Mouse (Mus musculus) forebrain, embryonic 16.5 days (tissue): ENCODE measurements around the gene Abhd15. TPM values are rescaled to one million over a fixed set of nuclear protein-coding genes. Genes with fewer than 3 reads are reported as not detected.

Source experiments
- ATAC-seq: fragments of 200-750 bp; cut with Nextera tagmentation; 2 replicates; pipeline ENCODE4 v1.8.0; 2017; ENCODE audit warnings: mild to moderate bottlenecking, moderate library complexity
- H3K27ac ChIP-seq: fragments of 300-500 bp; sonication (generic); 2 replicates; pipeline ENCODE4 v1.5.1; 2014; ENCODE audit warnings: low read length, control low read depth
- H3K27me3 ChIP-seq: fragments of 300-500 bp; sonication (generic); replicated peaks from 2 replicates; pipeline ENCODE4 v1.6.1; 2014; ENCODE audit warnings: low read length; ENCODE audit not compliant: control insufficient read depth, insufficient read depth
- H3K36me3 ChIP-seq: fragments of 300-500 bp; sonication (generic); 2 replicates; pipeline ENCODE4 v1.6.1; 2014; ENCODE audit not compliant: control insufficient read depth, insufficient read depth
- H3K4me1 ChIP-seq: fragments of 300-500 bp; sonication (generic); replicated peaks from 2 replicates; pipeline ENCODE4 v1.6.1; 2014; ENCODE audit warnings: low read length; ENCODE audit not compliant: control insufficient read depth, insufficient read depth
- H3K4me2 ChIP-seq: fragments of 300-500 bp; sonication (generic); 2 replicates; pipeline ENCODE4 v1.6.1; 2014; ENCODE audit warnings: mild to moderate bottlenecking, low read length, control low read depth
- H3K4me3 ChIP-seq: fragments of 300-500 bp; sonication (generic); replicated peaks from 2 replicates; pipeline ENCODE4 v1.5.1; 2014; ENCODE audit warnings: mild to moderate bottlenecking, low read length, control low read depth
- H3K9ac ChIP-seq: fragments of 300-500 bp; sonication (generic); replicated peaks from 2 replicates; pipeline ENCODE4 v1.6.1; 2014; ENCODE audit warnings: low read depth, low read length, control low read depth
- H3K9me3 ChIP-seq: fragments of 300-500 bp; sonication (generic); 2 replicates; pipeline ENCODE4 v1.6.1; 2016; ENCODE audit warnings: low read length; ENCODE audit not compliant: control insufficient read depth
- WGBS: fragments of 180-500 bp; shearing (Covaris S2); extraction: QIAGEN DNeasy Blood & Tissue Kit; methylation state at CpG from one replicate; pipeline ENCODE4 v1.1.7; 2014; 5-methylcytosine and 5-hydroxymethylcytosine counted together
- polyA plus RNA-seq: library from polyadenylated mRNA; unstranded; fragments of >200 nt; fragmentation: Nextera tagmentation; extraction: Ambion mirVana; gene quantifications from 2 replicates; pipeline ENCODE4 v1.2.1, GENCODE M21; 2015

The Abhd15 gene
- polyA plus RNA-seq, 1 experiment from 2014 or later: 1.8 TPM

- H3K4me1 ChIP-seq: peaks cover 33% of the 10 kb centered on the region
- no peak for ATAC-seq
These were observed 565 bp upstream of the Abhd15 start for GRCm38 (mm10) chr11:77514281-77514831.

GRCm38 (mm10) chr11:77515637-77516552 lies 974 bp downstream of the Abhd15 start, which contains the start of gene Trp53i13:
Trp53i13 (minus strand) TSS chr11:77515980.
- Histone ChIP-seq H3K27ac (no peak within 1 kb of the TSS), H3K4me3 (peak within 1 kb of the TSS; percentile 47), H3K27me3 (peaks cover 6% of the 10 kb centered on the region; the same call in 1 of the 2 replicates), H3K36me3 (no peaks in the 10 kb centered on the region), H3K4me2 (peak within 1 kb of the TSS; percentile 75), H3K4me1 (peaks cover 38% of the 10 kb centered on the region), H3K9ac (peak within 1 kb of the TSS; percentile 54), H3K9me3 (no peaks in the 10 kb centered on the region)
- 0 out of 2 replicates have a peak, but pooled peaks have one; percentile 9 for ATAC-seq
- 8% methylated on average over 39 of the region's 39 CpGs for WGBS

More at GRCm38 (mm10) chr11:77514281-77514831, 565 bp upstream of the Abhd15 start:
- H3K27me3 ChIP-seq: peaks cover 6% of the 10 kb centered on the region; the same call in 1 of the 2 replicates
- peak overlapping the region; percentile 54 for H3K9ac ChIP-seq
- WGBS: 10% methylated on average over 19 of the region's 19 CpGs
- no peaks in the 10 kb centered on the region for H3K36me3 ChIP-seq
- peak overlapping the region; percentile 75 for H3K4me2 ChIP-seq
- H3K27ac ChIP-seq: no peak overlapping the region
- H3K9me3 ChIP-seq: no peaks in the 10 kb centered on the region
- peak overlapping the region; percentile 47 for H3K4me3 ChIP-seq

- Histone ChIP-seq H3K27me3 (peaks cover 6% of the 10 kb centered on the region; the same call in 1 of the 2 replicates), H3K4me2 (no peak overlapping the region), H3K9ac (no peak overlapping the region), H3K36me3 (no peaks in the 10 kb centered on the region), H3K4me3 (no peak overlapping the region), H3K27ac (no peak overlapping the region), H3K9me3 (no peaks in the 10 kb centered on the region), H3K4me1 (peaks cover 38% of the 10 kb centered on the region)
- WGBS: 67% methylated on average over 5 of the region's 5 CpGs
- no peak for ATAC-seq
These were observed 1.9 kb downstream of the Abhd15 start for GRCm38 (mm10) chr11:77516553-77517425.

- Histone ChIP-seq H3K36me3 (no peaks in the 10 kb centered on the region), H3K27me3 (peaks cover 6% of the 10 kb centered on the region; the same call in 1 of the 2 replicates), H3K27ac (no peak overlapping the region), H3K9ac (no peak overlapping the region), H3K4me2 (no peak overlapping the region), H3K4me1 (peaks cover 31% of the 10 kb centered on the region), H3K9me3 (no peaks in the 10 kb centered on the region), H3K4me3 (no peak overlapping the region)
- WGBS: 85% methylated on average over 27 of the region's 27 CpGs
- ATAC-seq: no peak
These were observed 3.3 kb downstream of the Abhd15 start for GRCm38 (mm10) chr11:77518051-77518798.

- H3K4me3 ChIP-seq: no peak within 1 kb of the TSS
- H3K36me3 ChIP-seq: no peaks in the 10 kb centered on the region
- 71% methylated on average over 5 of the region's 5 CpGs for WGBS
- H3K9me3 ChIP-seq: no peaks in the 10 kb centered on the region
- H3K9ac ChIP-seq: no peak within 1 kb of the TSS
- no peak within 1 kb of the TSS for H3K4me2 ChIP-seq
- peaks cover 23% of the 10 kb centered on the region for H3K4me1 ChIP-seq
- no peak within 1 kb of the TSS for H3K27ac ChIP-seq
- H3K27me3 ChIP-seq: peaks cover 6% of the 10 kb centered on the region; the same call in 1 of the 2 replicates
- ATAC-seq: no peak
These were observed 4.1 kb downstream of the Abhd15 start, which contains the start of gene Gm10392 for GRCm38 (mm10) chr11:77519043-77519442. Gm10392 (minus strand) TSS chr11:77519198.

GRCm38 (mm10) chr11:77520601-77521529 lies 5.9 kb downstream of the Abhd15 start:
- H3K9ac ChIP-seq: no peak overlapping the region
- H3K27ac ChIP-seq: no peak overlapping the region
- H3K4me1 ChIP-seq: peaks cover 5% of the 10 kb centered on the region
- WGBS: 36% methylated on average over 5 of the region's 5 CpGs
- H3K36me3 ChIP-seq: no peaks in the 10 kb centered on the region
- H3K27me3 ChIP-seq: peaks cover 6% of the 10 kb centered on the region; the same call in 1 of the 2 replicates
- H3K9me3 ChIP-seq: no peaks in the 10 kb centered on the region
- H3K4me2 ChIP-seq: no peak overlapping the region
- no peak overlapping the region for H3K4me3 ChIP-seq
- no peak for ATAC-seq

- H3K4me3 ChIP-seq: no peak overlapping the region
- 76% methylated on average over 3 of the region's 3 CpGs for WGBS
These were observed 11.0 kb downstream of the Abhd15 start for GRCm38 (mm10) chr11:77525804-77526486.

More at GRCm38 (mm10) chr11:77525804-77526486, 11.0 kb downstream of the Abhd15 start:
- Histone ChIP-seq H3K4me2 (no peak overlapping the region), H3K27me3 (no peaks in the 10 kb centered on the region), H3K27ac (no peak overlapping the region), H3K9ac (no peak overlapping the region), H3K9me3 (no peaks in the 10 kb centered on the region), H3K36me3 (no peaks in the 10 kb centered on the region), H3K4me1 (no peaks in the 10 kb centered on the region)
- no peak for ATAC-seq
